Comparison of ENCODE assay signal across 24 mouse cellular contexts in genomic region chr3:138847809-138848208, GRCm38 (mm10).
"Had no signal": no experiment of that assay in that cellular context is flagged by ENCODE, and none has a peak within 500 bp of the region (broad histone marks: within the 10 kb centered on the region; RNA-seq: fewer than 3 reads in every experiment).

No protein-coding gene starts in this region.

- H3K9me3 ChIP-seq: heart, embryonic 10.5 days; heart, embryonic 12.5 days; hindbrain, embryonic 13.5 days; hindbrain, embryonic 15.5 days; kidney, embryonic 15.5 days; limb, embryonic 13.5 days; limb, embryonic 15.5 days; liver, embryonic 12.5 days had no signal

- H3K4me2 ChIP-seq: heart, embryonic 12.5 days; hindbrain, embryonic 13.5 days; hindbrain, embryonic 15.5 days; kidney, embryonic 15.5 days; limb, embryonic 13.5 days; limb, embryonic 15.5 days; liver, embryonic 12.5 days had no signal

- H3K36me3 ChIP-seq: heart, embryonic 10.5 days; heart, embryonic 12.5 days; hindbrain, embryonic 13.5 days; hindbrain, embryonic 15.5 days; kidney, embryonic 15.5 days; limb, embryonic 13.5 days; limb, embryonic 15.5 days; liver, embryonic 12.5 days had no signal

- ATAC-seq: hindbrain, postnatal 0 days; intestine, embryonic 16.5 days; liver, embryonic 12.5 days had no signal

- DNase-seq: gastrocnemius, postnatal 14 days; heart, adult 18-20 months; heart, postnatal 10 days; heart, postnatal 36 days; kidney, adult 11 months; kidney, adult 2 months; kidney, adult 9 months; kidney, postnatal 14 days; kidney, postnatal 36 days; layer of hippocampus, adult 9-11 months; layer of hippocampus, postnatal 36 days; left cerebral cortex, postnatal 4 days had no signal

- H3K27me3 ChIP-seq: heart, embryonic 12.5 days; hindbrain, embryonic 13.5 days; hindbrain, embryonic 15.5 days; kidney, embryonic 15.5 days; limb, embryonic 13.5 days; limb, embryonic 15.5 days; liver, embryonic 12.5 days had no signal

- H3K27ac ChIP-seq: heart, embryonic 10.5 days; hindbrain, embryonic 13.5 days; hindbrain, embryonic 15.5 days; hindbrain, postnatal 0 days; kidney, embryonic 15.5 days; kidney, postnatal 0 days; limb, embryonic 13.5 days; limb, embryonic 15.5 days; liver, embryonic 12.5 days; liver, embryonic 14.5 days had no signal

- H3K4me3 ChIP-seq: heart, embryonic 10.5 days; heart, embryonic 12.5 days; hindbrain, embryonic 13.5 days; hindbrain, embryonic 15.5 days; kidney, embryonic 15.5 days; limb, embryonic 13.5 days; limb, embryonic 15.5 days; liver, embryonic 12.5 days had no signal

- H3K4me1 ChIP-seq: liver, embryonic 12.5 days had no signal

- H3K9ac ChIP-seq: heart, embryonic 12.5 days; hindbrain, embryonic 13.5 days; hindbrain, embryonic 15.5 days; kidney, embryonic 15.5 days; limb, embryonic 13.5 days; limb, embryonic 15.5 days; liver, embryonic 12.5 days; liver, embryonic 14.5 days had no signal
